Mouse (Mus musculus) adrenal gland, postnatal 36 days (tissue): ENCODE measurements around the gene Hc. TPM values are rescaled to one million over a fixed set of nuclear protein-coding genes. Genes with fewer than 3 reads are reported as not detected.

Experiments used
- DNase-seq, 2 experiments: peaks; one replicate each; pipeline ENCODE4 v3.0.0; 2021; ENCODE audit warnings: mixed read lengths in 1 of 2
- total RNA-seq, 2 experiments: library from RNA; stranded (reverse); gene quantifications; 2 replicates each; pipeline ENCODE4 v1.2.3; 2021

Gene Hc
- total RNA-seq, 2 experiments from 2014 or later = 0.83 TPM; not detected in 1

DNA sequence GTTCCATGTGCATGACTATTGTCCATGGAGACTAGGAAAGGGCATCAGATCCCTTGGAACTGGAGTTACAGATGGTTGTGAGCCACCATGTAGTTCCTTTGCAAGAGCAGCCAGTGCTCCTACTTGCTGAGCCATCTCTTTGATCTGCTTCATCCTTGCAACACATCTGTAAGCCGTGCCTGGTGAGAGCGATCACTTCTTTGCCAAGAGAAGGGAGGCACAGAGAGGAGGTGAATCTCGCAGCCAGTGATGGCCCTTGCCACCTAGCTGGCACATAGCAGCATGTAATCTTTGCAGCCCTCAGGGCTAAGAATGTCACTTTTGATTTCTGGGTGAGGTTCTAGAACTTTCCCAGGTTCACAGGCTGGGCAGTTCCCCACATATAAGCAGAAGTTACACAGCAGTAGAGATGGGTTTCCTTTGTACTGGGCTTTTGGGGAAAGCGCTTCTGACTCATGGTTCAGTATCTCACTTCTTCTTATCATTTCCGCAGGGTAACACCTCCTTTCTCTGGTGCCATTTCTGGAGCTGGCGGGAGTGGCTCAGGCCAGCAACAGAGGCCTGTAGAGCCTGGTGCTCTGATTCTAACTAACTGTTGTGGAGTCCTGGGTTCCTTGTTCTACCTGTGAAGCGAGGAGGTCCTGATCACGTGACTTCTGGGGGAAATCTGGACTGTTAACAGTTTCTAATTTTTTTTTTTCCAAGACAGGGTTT, 84.1 kb downstream of the Hc start:
- DNase-seq = no peak

DNA sequence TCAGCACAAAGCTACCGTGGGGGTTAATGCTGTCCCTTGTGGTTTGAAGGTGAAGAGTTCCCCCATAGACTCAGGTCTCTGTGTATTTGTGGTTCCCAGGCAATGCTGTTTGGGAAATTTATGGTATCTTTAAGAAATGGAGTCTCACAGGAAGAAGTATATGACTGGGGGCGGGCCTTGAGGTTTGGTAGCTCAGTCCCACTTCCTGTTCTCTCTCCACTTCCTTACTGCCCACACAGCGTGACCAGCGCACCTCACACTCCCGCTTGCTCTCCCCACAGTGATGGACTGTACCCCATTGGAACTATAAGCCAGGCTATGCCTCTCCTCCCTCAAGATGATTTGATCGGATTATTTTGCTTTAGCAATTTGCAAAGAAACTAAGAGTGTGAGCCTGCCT, 84.8 kb downstream of the Hc start:
- DNase-seq = no peak

DNA sequence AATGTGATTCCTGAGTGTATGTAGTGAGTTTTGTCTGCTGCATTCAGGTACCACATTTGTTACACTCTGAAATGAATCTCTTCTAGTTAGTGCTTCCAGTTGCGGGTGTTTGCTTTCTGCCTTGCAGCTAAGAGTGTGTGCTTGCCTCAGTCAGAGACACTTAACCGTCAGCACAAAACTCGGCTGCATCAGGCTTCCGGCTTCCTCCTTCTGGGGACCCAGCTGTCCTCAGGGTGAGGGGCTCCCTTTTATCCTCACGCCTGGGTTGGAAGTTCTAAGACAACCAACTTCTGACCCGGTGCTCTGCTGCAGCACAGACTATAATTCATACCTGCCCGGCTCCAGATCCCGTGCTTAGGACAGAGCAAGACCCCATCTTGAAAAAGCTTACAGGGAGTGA, 88.2 kb downstream of the Hc start:
- DNase-seq = no peak

DNA sequence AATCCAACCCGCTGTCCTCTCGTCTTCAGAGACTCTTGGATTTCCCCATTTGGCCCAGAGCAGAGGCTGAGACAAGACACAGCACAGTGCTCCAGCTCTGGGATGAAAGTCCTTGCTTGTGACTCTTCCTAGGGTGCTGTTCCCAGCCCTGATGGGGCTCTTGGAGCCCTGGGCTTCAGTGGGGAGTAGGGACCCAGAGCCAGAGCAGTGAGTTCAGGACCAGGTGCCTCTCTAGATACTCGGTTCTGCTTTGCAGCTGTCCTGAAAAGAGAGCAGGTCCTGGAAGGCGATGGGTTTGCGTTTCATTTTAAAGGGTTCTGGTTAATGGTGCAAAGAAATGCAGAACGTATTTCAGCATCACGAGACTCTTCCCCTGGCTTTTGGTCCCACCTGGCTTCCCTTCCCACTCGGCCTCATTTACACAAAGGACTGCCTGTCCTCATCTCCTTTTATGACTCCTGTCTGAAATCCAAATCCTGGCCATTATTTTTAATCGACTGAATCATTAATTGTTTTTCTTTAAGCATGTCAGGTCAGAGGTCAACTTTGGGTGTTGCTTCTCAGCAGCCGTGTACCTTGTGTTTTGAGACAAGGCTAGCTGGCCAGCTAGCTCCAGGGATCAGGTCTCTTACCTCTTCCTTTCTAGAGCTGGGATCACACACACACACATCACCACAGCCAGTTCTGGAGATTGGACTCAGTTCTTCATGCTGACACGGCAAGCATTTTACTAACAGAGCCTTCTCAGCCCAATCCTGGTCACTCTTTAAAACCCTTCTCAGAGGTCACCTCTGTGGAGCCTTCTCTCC, 90.0 kb downstream of the Hc start:
- no peak for DNase-seq

DNA sequence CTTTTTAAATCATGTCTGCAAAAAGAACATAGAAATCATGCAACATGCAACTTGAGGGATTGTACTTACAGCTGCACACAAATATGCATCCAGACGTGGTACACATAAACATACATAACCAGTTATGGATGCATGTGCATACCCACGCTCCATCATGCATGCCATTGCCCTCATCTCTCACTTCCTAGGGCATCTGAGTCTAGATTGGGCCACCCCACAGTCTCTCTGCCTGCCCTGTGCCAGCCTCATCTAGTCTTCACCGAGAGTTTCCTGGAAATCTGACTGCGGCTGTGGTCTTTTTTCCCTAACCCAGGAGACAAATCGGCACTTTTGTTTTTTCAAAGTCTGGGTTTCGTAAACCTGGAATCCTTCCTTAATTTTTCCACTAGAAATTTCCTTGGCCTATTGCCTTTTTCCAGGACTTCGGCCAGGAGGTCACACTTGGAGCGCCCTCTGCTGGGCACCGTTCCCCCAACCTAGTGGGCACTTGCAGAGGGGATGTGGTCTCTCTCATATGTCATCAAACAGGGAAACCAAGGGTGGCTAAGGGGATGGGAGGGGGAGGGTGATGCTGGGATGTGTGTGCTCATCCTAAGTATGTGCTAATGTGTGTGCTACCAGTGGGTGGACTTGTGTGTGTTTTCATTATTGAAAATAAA, 91.0 kb downstream of the Hc start:
- DNase-seq = peak; percentile 85 to 90

DNA sequence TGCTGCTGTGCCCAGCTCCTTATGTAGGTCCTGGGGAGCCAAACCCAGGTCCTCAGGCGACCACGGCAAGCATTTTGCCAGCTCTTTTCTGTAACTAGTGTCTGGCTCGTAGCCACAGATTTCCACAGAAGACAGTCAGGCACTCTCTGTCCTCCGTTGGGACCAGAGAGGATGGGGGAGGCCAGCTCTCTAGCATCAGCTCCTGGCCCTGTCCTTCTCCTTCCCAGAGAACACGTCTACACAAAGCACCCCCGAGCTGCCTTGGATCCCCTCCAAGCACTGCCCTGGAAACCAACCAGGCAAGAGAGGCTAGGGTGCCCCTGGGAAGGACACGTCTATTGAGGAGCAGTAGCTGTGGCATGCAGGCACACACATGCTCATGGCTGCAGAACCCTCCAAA, 92.1 kb downstream of the Hc start:
- no peak for DNase-seq

DNA sequence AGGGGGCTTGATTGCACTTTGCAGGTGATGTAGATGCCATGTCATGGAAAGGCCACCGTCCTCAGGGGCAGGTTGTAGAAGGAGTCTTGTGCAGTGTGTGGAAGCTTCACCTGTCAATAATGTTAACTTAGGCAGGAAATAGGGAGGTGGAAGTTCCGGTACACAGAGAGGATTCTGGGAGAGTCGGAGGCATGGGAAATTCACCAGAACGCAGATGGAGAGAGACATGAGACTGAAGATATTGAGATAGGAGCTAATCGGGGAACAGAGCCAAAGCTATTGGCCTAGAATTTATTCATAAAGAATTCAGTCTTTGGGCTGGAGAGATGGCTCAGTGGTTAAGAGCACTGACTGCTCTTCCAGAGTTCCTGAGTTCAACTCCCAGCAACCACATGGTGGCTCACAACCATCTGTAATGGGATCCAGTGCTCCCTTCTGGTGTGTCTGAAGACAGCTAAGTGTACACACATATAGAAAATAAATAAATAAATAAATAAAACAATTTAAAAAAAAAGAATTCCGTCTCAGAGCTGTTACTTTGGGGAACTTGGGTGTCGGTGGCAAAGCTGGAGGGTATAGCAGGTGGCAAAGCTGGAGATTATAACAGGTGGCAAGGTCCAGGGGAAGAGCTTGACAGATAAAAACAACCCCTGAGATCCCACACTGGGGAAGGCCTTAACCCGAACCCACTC, 94.8 kb downstream of the Hc start:
- DNase-seq = no peak

DNA sequence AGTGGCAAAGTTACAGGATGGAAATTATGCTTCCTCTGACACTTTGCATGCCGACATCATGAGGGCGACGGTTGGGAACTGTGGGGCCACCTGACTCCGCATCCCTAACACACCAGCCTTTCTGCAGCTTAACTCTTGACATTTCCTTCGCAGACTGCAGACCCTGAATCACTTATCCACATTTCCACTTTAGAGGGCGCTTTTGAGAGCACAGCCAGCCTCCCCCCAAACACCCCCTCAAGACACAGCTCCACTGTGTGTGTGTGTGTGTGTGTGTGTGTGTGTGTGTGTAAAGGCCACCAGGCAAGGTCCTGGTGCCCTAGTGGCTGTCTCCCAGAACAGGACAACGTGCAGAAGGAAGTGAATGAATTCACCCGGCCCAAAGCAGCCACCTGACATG, 95.4 kb downstream of the Hc start:
- DNase-seq = no peak

DNA sequence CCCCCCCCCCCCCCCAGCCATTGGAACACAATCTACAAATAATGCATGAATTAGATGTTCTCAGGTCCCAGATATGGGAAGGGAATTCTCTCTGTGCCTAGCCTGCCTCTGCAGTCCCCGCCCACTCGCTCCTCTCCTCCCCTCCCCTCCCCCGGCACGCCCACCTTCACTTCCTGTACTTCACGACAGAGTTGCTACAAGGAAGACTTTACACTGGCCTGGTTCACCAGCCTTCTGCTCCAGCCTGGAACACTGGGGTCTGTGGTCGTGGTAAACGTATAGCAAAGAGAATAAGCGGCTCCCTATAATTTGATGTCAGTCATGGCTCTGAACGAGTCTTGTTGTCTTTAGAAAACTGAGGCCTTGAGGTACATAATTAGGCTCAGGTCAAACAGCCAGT, 95.9 kb downstream of the Hc start:
- DNase-seq = peak; percentile 32 to 59

DNA sequence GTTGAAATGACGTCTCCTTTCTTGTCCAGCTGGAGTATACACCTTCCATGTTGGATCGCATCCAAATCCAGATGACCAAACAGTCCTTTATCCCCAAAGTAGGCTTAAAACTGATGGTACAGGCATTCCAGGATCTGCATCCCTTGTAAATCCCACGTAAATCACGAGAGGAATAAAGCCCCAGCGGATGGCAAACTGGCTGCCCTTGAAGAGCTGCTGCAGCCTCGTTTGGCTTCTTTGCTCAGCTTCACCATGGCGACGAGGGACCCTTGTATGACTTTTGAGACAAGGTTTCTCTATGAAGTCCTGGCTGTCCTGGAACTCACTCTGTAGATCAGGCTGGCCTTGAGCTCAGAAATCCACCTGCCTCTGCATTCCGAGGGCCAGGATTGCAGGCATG, 96.6 kb downstream of the Hc start:
- no peak for DNase-seq

DNA sequence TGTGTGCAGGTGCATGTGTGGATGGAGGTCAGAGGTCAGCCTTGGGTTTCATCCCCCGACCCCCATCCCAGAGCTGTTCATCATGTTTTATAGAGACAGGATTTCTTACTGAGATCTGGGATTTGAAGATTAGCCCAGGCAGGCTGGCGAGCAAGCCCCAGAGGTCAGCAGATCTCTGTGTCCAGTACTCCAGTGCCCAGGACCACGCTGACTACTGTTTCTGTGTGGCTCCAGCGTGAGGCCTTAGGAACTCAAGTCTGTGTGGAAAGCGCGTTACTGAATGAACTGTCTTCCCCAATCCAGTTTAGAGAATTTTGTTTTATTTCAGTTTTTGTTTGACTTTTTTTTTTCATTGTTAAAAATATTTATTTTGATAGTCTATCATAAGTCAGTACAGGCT, 97.0 kb downstream of the Hc start:
- DNase-seq = no peak

DNA sequence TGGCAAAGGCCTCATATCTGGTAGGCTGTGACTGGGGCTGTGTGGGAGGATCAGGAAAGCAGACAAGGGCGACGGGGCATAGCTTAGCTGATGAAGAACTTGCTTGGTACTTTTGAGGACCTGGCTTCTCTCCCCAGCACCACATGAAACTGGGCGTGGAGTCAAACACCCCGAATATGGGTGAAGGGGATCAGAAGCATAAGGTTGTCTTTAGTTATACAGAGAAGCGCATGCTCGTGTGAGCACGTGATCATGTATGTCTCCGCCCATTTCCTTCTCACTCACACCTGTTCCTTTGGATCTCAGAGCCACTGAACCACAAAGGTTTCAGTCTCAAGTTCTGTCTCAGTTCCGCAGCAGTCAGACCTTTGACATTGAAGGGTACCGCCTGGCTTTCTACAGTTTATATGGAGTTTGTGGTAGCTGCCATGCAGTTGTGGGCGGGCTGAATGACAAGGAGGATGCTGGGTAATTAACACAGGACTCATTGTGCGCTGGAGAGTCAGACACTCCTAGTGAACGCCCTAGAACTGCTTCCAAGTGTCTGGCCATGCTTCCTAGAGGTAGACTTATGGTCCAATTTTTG, 97.8 kb downstream of the Hc start:
- DNase-seq = no peak

DNA sequence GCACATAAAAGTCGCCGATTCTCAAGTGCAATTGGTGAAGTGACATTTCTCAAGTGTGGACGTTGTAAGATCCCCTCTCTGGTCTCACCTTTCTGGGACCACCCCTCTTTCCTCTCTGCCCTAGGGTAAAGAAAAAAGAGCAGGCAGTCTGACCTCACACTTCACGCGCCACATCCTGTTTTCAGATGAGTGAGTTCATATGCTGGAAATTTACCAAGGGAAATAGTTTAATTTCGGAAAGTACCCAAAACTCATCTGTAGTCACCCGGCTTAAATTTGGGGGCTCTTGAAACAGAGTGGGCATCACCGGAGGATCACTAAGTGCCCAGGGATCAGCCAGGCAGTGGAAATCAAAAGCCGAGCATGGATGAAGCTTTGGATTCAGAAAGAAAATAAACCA, 98.3 kb downstream of the Hc start:
- DNase-seq = no peak

DNA sequence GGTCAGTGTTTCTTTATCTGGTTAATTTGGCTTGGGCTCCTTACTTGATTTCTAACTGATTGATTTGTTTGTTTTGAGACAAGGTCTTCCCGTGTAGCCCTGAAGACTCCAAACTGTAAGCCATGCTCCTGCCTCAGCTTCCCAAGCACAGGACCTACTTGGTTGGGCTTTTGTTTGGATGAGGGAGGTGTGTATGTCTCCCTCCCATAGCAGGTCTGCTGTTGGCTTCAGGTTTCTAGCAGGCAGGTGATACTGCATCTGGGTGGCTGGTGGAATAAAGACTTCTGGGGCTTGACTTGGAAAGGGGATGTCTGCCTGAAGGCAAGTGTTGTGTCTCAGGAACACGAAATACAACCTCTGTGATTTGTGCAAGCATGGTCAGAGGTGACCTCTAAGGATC, 99.0 kb downstream of the Hc start:
- no peak for DNase-seq

DNA sequence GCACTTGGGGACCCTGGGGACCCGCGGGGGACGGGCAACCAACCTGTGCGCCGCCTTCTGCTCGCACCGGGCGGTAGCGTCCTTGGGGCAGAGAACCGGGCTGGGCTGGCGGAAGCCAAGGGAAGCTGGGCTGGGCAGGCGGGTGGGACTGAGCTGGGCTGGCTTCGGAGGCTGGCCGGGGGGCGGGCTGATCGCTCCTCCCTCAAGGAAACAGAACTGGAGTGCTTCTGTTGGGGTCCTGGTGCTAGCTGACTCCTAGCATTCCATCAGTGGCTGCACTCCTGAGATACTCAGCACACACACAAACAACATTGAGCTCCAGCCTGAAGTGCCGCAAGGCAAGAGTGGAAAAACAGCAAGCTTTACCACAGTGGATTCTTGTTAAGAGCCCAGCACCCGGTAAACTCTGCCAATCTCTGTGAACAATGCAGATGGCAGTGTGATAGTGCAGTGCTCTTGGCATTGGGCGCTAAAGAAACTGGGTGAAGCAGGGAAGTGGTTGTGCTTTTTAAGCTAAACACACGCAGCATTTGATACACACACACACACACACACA, 99.7 kb downstream of the Hc start, which contains the start of gene Traf1:
Gene Traf1, minus strand, starts transcription at position 292 of the 556 bp plus-strand sequence.
- DNase-seq = peak; percentile 73 to 80

DNA sequence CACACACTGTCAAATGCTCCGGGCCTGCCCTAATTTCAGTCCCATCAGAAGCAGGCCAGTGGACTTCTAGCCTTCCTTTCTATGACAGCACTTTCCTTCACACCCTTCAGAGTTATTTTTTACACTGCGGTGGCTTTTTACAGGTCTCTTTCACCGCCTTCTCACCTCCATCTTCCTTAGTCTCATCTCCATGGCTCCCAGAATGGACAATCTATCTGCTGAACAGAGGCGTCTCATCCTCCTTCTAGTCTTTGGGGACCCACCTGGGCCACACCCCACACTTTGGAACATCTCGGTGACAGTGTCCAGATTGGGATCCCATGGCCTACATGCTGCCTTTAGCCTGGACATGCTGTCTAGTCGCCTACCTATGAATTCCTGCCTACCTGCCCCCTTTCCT, 100.3 kb downstream of the Hc start:
- no peak for DNase-seq

DNA sequence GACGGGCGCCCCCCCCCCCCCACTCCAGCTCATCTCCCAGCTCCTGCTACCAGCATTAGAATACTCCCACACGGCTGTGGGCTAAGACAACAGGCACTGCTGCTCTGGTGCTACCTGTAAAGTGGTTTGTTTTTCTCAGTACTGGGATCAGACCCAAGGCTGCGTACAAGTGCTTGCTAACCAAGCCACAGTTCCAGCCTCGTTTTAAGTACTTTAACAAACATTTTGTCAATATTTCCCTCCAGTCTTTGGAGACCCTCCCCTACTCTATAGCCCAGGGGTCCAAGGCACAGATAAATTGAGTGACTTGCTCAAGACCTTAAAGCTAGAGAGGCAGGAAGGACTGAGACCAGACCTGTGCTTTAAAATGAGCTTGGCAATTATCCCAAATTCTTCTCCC, 100.8 kb downstream of the Hc start:
- DNase-seq = no peak

DNA sequence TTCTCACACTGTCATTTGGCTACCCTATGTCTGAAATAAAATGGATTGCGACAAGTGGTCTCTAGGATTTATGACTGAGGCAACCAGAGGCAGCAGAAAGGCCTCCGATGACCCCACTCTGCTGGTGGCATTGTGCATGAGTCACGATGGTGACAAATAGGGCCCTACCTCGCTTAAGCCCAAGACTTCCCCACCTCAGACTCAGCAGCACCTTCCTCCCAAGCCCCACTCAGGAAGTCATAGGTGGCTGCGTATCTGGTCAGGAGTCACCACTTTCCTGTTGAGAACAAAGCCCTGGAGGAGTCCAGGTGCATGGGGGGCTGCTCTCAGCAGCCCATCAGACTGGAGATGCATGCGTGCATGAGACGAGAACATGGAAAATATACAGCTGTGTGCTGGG, 102.7 kb downstream of the Hc start:
- no peak for DNase-seq

DNA sequence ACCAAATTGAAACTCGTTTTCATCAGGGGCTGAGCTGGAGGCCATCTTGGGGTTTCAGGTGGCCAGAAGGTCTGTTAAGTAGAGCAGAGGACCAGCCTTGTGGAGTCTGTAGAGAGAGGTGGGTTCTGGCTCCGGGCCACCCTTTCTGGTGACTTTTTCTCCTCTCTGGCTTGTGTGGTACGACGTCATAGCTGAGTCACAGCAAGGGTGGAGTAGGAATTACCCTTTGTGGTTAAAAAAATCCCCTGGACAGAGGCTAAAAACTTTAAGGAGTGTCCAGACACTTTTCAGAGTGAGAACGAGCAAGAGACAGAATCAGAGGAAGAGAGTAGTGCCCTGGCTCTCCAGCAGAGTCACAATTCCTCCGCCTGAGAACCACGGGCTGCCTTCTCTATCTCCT, 103.2 kb downstream of the Hc start:
- DNase-seq = no peak

DNA sequence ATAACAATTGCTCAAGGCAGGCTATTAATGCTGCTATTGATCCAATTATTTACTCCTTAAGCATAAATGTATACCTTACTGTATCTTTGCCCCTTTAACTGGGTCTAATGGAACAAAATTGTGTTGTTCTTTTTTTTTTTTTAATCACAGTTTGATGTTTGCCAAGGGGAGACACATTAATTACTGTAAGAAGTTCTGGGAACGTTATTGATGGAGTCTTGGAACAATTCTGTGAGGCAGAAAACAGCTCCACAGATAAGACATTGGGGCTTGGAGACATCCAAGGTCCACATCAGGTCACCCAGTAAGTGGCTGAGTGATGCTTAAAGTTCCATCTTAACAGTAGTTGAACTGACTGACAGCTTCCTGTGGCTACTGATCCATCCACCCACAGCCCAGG, 103.8 kb downstream of the Hc start:
- DNase-seq = no peak

DNA sequence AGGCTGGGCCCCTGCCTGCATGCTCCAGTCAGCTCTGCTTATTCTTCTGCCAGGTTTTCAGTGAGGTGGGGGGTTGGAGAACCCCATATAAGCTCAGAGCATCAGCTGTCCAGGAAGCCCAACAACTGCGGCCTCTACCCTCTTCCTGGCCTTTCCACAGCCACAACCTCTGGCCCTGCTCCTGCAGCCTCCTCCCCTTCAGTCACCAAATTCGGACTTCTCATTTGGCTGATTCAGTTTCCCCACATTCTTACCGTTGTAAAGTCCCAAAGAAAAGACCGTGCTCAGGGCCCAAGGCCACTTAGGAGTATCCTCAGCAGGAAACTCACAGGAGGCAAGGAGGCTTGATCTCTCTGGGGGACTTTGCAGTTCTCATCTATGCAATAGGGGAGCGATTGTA, 104.3 kb downstream of the Hc start:
- no peak for DNase-seq

DNA sequence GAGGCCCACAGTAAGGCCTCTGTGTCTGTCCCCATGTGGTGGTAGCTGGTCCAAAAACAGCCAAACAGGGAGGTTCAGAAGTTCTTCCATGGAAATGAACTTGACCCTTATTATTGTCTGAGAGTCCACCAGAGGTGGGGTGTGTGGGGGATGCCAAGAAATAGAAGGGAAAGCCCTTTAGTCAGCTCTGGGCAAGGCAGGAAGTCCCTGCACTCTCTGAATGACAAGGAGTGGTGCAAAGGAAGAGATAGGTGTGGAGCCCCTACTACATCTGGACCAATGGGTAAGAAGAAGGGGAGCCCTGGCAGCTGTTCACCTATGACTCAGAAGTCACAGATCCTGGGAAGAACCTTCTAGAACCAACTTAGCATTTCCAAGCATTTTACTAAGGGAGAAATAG, 106.9 kb downstream of the Hc start:
- no peak for DNase-seq
